Mouse (Mus musculus): Measurements from ENCODE around the gene Snrk. TPM values are rescaled to one million over a fixed set of nuclear protein-coding genes. Genes with fewer than 3 reads are reported as not detected.

The Snrk gene
- polyA plus RNA-seq, 1 experiment from 2014 or later = 59.8 TPM

- Histone ChIP-seq H3K27ac (peak overlapping the region; percentile 76), H3K36me3 (no peaks in the 10 kb centered on the region), H3K4me2 (no peak overlapping the region), H3K9me3 (replicated peaks) (no peaks in the 10 kb centered on the region), H3K9ac (no peak overlapping the region), H3K4me1 (0 out of 2 replicates have a peak, but pooled peaks cover 3% of the 10 kb centered on the region), H3K27me3 (no peaks in the 10 kb centered on the region), H3K4me3 (replicated peaks) (no peak overlapping the region)
- ATAC-seq (replicated peaks; ENCODE audit: low FRiP score) = no peak
- 82% methylated on average over 6 of the region's 6 CpGs for WGBS
These were observed 6.6 kb upstream of the Snrk start for GRCm38 (mm10) chr9:122110508-122110907.

GRCm38 (mm10) chr9:122110921-122111320 is 6.1 kb upstream of the Snrk start:
- ATAC-seq (replicated peaks; ENCODE audit: low FRiP score) = no peak
- Histone ChIP-seq H3K9me3 (replicated peaks) (no peaks in the 10 kb centered on the region), H3K36me3 (no peaks in the 10 kb centered on the region), H3K27me3 (no peaks in the 10 kb centered on the region), H3K4me1 (0 out of 2 replicates have a peak, but pooled peaks cover 3% of the 10 kb centered on the region), H3K4me2 (no peak overlapping the region), H3K27ac (peak overlapping the region; percentile 76; the same call in 1 of the 2 replicates), H3K9ac (no peak overlapping the region), H3K4me3 (replicated peaks) (no peak overlapping the region)
- 86% methylated on average over 5 of the region's 5 CpGs for WGBS

GRCm38 (mm10) chr9:122115552-122115951 is 1.5 kb upstream of the Snrk start:
- H3K9ac ChIP-seq = no peak overlapping the region
- no peaks in the 10 kb centered on the region for H3K9me3 ChIP-seq (replicated peaks)
- peaks cover 7% of the 10 kb centered on the region for H3K4me1 ChIP-seq
- 74% methylated on average over 4 of the region's 4 CpGs for WGBS
- no peak overlapping the region for H3K4me3 ChIP-seq (replicated peaks)
- no peak overlapping the region for H3K27ac ChIP-seq
- H3K4me2 ChIP-seq = no peak overlapping the region
- no peak for ATAC-seq (replicated peaks; ENCODE audit: low FRiP score)
- no peaks in the 10 kb centered on the region for H3K36me3 ChIP-seq
- H3K27me3 ChIP-seq = no peaks in the 10 kb centered on the region

GRCm38 (mm10) chr9:122116359-122116758 is 707 bp upstream of the Snrk start:
- no peaks in the 10 kb centered on the region for H3K36me3 ChIP-seq
- H3K4me1 ChIP-seq = peaks cover 7% of the 10 kb centered on the region
- H3K9ac ChIP-seq = no peak overlapping the region
- H3K27me3 ChIP-seq = no peaks in the 10 kb centered on the region
- WGBS = 64% methylated on average over 1 of the region's 1 CpGs
- no peaks in the 10 kb centered on the region for H3K9me3 ChIP-seq (replicated peaks)
- no peak overlapping the region for H3K4me3 ChIP-seq (replicated peaks)
- ATAC-seq (replicated peaks; ENCODE audit: low FRiP score) = no peak
- no peak overlapping the region for H3K27ac ChIP-seq
- H3K4me2 ChIP-seq = no peak overlapping the region

GRCm38 (mm10) chr9:122117692-122118529 is 845 bp downstream of the Snrk start:
- WGBS = 4% methylated on average over 40 of the region's 40 CpGs
- no peaks in the 10 kb centered on the region for H3K27me3 ChIP-seq
- H3K9ac ChIP-seq = peak overlapping the region; percentile 99
- peak; percentile 48 for ATAC-seq (replicated peaks; ENCODE audit: low FRiP score)
- no peaks in the 10 kb centered on the region for H3K36me3 ChIP-seq
- H3K9me3 ChIP-seq (replicated peaks) = no peaks in the 10 kb centered on the region
- H3K4me2 ChIP-seq = peak overlapping the region; percentile 62
- peak overlapping the region; percentile 93 for H3K4me3 ChIP-seq (replicated peaks)
- peaks cover 12% of the 10 kb centered on the region for H3K4me1 ChIP-seq
- peak overlapping the region; percentile 88 for H3K27ac ChIP-seq

GRCm38 (mm10) chr9:122120089-122120488 is 3.0 kb downstream of the Snrk start:
- no peak for ATAC-seq (replicated peaks; ENCODE audit: low FRiP score)
- no peak overlapping the region for H3K4me3 ChIP-seq (replicated peaks)
- peaks cover 12% of the 10 kb centered on the region for H3K4me1 ChIP-seq
- peak overlapping the region; percentile 10; the same call in 1 of the 2 replicates for H3K4me2 ChIP-seq
- no peak overlapping the region for H3K27ac ChIP-seq
- H3K27me3 ChIP-seq = no peaks in the 10 kb centered on the region
- 42% methylated on average over 3 of the region's 3 CpGs for WGBS
- no peak overlapping the region for H3K9ac ChIP-seq
- H3K36me3 ChIP-seq = no peaks in the 10 kb centered on the region
- no peaks in the 10 kb centered on the region for H3K9me3 ChIP-seq (replicated peaks)

GRCm38 (mm10) chr9:122122113-122122512 is 5.0 kb downstream of the Snrk start:
- peaks cover 17% of the 10 kb centered on the region for H3K4me1 ChIP-seq
- H3K9me3 ChIP-seq (replicated peaks) = no peaks in the 10 kb centered on the region
- peak overlapping the region; percentile 3; the same call in 1 of the 2 replicates for H3K27ac ChIP-seq
- 70% methylated on average over 5 of the region's 5 CpGs for WGBS
- H3K9ac ChIP-seq = no peak overlapping the region
- H3K4me3 ChIP-seq (replicated peaks) = no peak overlapping the region
- H3K27me3 ChIP-seq = no peaks in the 10 kb centered on the region
- no peak overlapping the region for H3K4me2 ChIP-seq
- no peaks in the 10 kb centered on the region for H3K36me3 ChIP-seq
- ATAC-seq (replicated peaks; ENCODE audit: low FRiP score) = no peak

GRCm38 (mm10) chr9:122123181-122123580 is 6.1 kb downstream of the Snrk start:
- Histone ChIP-seq H3K27me3 (no peaks in the 10 kb centered on the region), H3K36me3 (no peaks in the 10 kb centered on the region), H3K4me1 (peaks cover 21% of the 10 kb centered on the region), H3K9ac (no peak overlapping the region), H3K4me2 (no peak overlapping the region), H3K27ac (no peak overlapping the region), H3K4me3 (replicated peaks) (no peak overlapping the region), H3K9me3 (replicated peaks) (no peaks in the 10 kb centered on the region)
- WGBS = 65% methylated on average over 5 of the region's 5 CpGs
- ATAC-seq (replicated peaks; ENCODE audit: low FRiP score) = no peak

- 66% methylated on average over 5 of the region's 5 CpGs for WGBS
These were observed 8.7 kb downstream of the Snrk start for GRCm38 (mm10) chr9:122125723-122126290.

GRCm38 (mm10) chr9:122126790-122127189 is 9.7 kb downstream of the Snrk start:
- Histone ChIP-seq H3K27ac (no peak overlapping the region), H3K36me3 (no peaks in the 10 kb centered on the region), H3K4me1 (peaks cover 22% of the 10 kb centered on the region), H3K9ac (no peak overlapping the region), H3K27me3 (no peaks in the 10 kb centered on the region), H3K4me3 (replicated peaks) (no peak overlapping the region), H3K9me3 (replicated peaks) (no peaks in the 10 kb centered on the region), H3K4me2 (no peak overlapping the region)
- ATAC-seq (replicated peaks; ENCODE audit: low FRiP score) = no peak
- 86% methylated on average over 8 of the region's 8 CpGs for WGBS

More at GRCm38 (mm10) chr9:122125723-122126290, 8.7 kb downstream of the Snrk start:
- no peak overlapping the region for H3K27ac ChIP-seq
- H3K4me3 ChIP-seq (replicated peaks) = no peak overlapping the region
- peaks cover 24% of the 10 kb centered on the region for H3K4me1 ChIP-seq
- no peaks in the 10 kb centered on the region for H3K9me3 ChIP-seq (replicated peaks)
- H3K36me3 ChIP-seq = no peaks in the 10 kb centered on the region
- no peak for ATAC-seq (replicated peaks; ENCODE audit: low FRiP score)
- no peaks in the 10 kb centered on the region for H3K27me3 ChIP-seq
- H3K9ac ChIP-seq = no peak overlapping the region
- no peak overlapping the region for H3K4me2 ChIP-seq

GRCm38 (mm10) chr9:122127271-122127785 is 10.3 kb downstream of the Snrk start:
- Histone ChIP-seq H3K27me3 (no peaks in the 10 kb centered on the region), H3K36me3 (peaks cover 4% of the 10 kb centered on the region; the same call in 1 of the 2 replicates), H3K27ac (no peak overlapping the region), H3K4me1 (peaks cover 24% of the 10 kb centered on the region), H3K9ac (no peak overlapping the region), H3K9me3 (replicated peaks) (no peaks in the 10 kb centered on the region), H3K4me3 (replicated peaks) (no peak overlapping the region), H3K4me2 (no peak overlapping the region)
- WGBS = 79% methylated on average over 3 of the region's 3 CpGs
- no peak for ATAC-seq (replicated peaks; ENCODE audit: low FRiP score)

- ATAC-seq (replicated peaks; ENCODE audit: low FRiP score) = no peak
- no peak overlapping the region for H3K27ac ChIP-seq
- 70% methylated on average over 5 of the region's 5 CpGs for WGBS
These were observed 11.6 kb downstream of the Snrk start for GRCm38 (mm10) chr9:122128686-122129085.

More at GRCm38 (mm10) chr9:122128686-122129085, 11.6 kb downstream of the Snrk start:
- Histone ChIP-seq H3K4me2 (no peak overlapping the region), H3K36me3 (peaks cover 15% of the 10 kb centered on the region; the same call in 1 of the 2 replicates), H3K9me3 (replicated peaks) (no peaks in the 10 kb centered on the region), H3K9ac (no peak overlapping the region), H3K4me1 (peaks cover 25% of the 10 kb centered on the region), H3K27me3 (no peaks in the 10 kb centered on the region), H3K4me3 (replicated peaks) (no peak overlapping the region)
